Mouse (Mus musculus) retina, adult 2 months (tissue): ENCODE results near the gene Tmem204.
"Not testable (repeated sequence)": the region's sequence is repeated elsewhere in the genome, so short reads cannot be mapped to it uniquely, and the experiment has no call there.

Experiments used
- DNase-seq: peaks from one replicate; pipeline ENCODE4 v3.0.0-alpha.2; 2012; ENCODE audit warnings: low read depth, low spot score

Gene Tmem204

GRCm38 (mm10) chr17:25083444-25083931 lies at the start of gene Tmem204:
Gene Tmem204 (minus strand): TSS chr17:25083591.
- DNase-seq: no peak

- no peak for DNase-seq
Observed at GRCm38 (mm10) chr17:25130060-25130459, 46.7 kb upstream of the Tmem204 start.

DNA sequence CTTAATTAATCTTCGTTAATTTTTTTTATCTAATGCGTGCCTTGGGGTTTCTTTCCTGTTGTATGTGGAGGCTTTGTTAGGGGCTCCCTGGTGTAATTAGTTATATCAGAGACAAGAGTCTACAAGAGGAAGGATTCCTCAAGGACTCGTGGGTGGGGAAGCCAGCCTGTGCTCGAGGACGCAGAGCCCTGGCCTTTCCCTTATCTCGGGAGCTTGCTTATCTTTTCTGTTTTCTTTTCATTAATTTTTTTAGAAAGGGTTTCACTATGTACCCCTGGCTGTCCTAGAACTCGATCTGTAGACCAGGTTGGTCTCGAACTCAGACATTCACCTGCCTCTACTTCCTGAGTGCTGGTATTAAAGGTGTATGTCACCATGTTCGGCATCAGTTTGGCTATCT lies 44.3 kb upstream of the Tmem204 start:
- no peak for DNase-seq

GRCm38 (mm10) chr17:25127079-25127478 lies 43.7 kb upstream of the Tmem204 start:
- DNase-seq: no peak

GRCm38 (mm10) chr17:25125442-25126060 lies 42.2 kb upstream of the Tmem204 start:
- not testable (repeated sequence) for DNase-seq

DNA sequence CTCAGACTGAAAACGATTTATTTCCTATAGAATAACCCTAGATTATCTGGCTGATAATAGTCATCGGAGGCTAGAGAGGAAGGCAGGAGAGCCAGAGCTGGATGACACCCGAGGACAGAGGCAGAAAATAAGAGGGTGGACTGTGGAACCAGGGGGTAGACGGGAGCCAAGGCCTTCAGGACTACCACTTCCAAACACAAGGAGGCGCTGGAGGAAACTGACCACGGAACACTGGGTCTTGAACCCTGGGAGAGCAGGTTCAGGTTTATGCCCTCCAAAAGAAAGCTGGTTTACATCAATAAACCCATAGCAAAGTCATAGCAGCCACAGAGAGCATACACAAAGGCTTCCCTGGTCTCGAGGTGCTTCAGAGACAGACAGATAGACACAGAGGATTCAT lies 40.6 kb upstream of the Tmem204 start:
- DNase-seq: no peak

GRCm38 (mm10) chr17:25120406-25120805 lies 37.0 kb upstream of the Tmem204 start, which contains the start of gene Ptx4:
Gene Ptx4 (plus strand): TSS chr17:25120760.
- no peak for DNase-seq

- DNase-seq: no peak
Observed at GRCm38 (mm10) chr17:25117263-25117662, 33.9 kb upstream of the Tmem204 start.

DNA sequence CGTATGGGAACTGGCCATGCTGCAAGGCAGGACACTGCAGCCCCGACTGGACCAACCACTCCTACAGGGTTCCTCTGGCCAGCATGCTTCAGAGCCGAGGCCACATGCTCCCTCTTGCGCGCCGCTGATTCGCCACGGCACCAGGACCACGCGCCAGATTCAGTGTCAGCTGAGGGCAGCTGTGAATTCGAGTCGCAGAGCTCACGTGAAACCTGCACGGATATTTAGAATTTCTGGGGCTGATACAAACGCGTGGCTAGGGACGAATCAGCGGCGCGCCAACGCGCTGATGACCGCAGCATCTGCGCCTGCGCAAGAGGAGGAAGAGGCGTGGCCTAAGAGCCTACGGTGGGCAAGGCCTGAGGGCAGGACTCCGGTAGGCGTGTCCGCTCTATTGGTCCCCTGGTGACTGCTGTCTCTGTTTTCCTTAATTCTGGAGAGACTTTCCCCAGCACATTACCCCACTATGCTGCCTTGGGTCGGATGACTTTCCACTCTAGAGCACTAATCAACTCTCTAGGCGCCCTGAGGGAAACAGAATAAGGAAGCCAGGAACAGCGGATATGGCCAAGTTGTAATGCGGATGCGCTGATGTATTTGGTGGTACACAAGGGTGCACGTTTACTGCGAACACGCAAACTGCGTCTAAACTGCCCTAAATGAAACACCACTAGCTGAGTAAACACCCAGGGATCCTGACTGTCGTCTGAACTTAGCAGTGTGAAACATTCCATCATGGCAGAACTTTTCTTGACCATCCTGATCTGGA lies 32.5 kb upstream of the Tmem204 start, which contains the start of gene Telo2:
Gene Telo2 (minus strand): TSS at position 304 of the 769 bp plus-strand sequence.
- peak; percentile 89 for DNase-seq

- DNase-seq: no peak
Observed at GRCm38 (mm10) chr17:25114908-25115645, 31.7 kb upstream of the Tmem204 start.

GRCm38 (mm10) chr17:25112423-25112810 lies 29.0 kb upstream of the Tmem204 start:
- DNase-seq: no peak

GRCm38 (mm10) chr17:25111739-25112422 lies 28.5 kb upstream of the Tmem204 start:
- no peak for DNase-seq

DNA sequence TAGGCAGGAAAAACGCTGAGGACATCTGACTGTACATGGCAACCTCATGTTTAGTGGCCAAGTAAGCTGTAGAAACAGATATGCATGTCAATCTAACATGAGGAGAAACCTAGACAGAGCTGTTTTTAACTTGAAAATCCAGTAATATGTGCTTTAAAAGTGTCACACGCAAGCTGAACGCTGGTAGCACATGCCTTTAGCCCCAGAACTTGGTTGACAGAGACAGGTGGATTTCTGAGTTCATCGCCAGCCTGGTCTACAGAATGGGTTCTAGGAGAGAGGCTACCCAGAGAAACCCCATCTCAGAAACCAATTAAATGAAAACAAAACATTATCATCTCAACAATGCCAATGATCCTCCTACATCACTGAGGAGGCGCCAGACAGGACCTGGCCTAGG lies 27.8 kb upstream of the Tmem204 start:
- DNase-seq: no peak

GRCm38 (mm10) chr17:25110590-25110989 lies 27.2 kb upstream of the Tmem204 start:
- DNase-seq: no peak

DNA sequence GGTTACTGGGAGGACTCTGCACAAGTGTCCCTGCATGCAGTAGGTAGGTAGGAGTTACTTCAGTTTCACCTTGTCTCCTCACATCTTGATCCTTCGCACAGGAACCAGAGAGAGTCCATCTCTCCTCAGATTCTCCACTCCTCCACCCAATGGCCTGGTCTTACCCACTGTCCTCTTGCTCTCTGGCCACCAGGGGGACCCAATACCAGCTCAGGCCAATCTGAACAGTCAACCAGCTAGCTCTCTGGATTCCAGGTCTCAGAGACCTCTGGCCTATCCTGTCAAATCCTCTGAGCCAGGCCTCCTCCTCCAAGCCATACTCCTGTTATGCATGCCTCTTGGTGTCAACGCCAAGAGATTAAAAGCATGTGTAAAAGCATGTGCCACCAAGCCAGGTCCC lies 26.2 kb upstream of the Tmem204 start:
- no peak for DNase-seq

GRCm38 (mm10) chr17:25107786-25108185 lies 24.4 kb upstream of the Tmem204 start:
- DNase-seq: no peak

- DNase-seq: no peak
Observed at GRCm38 (mm10) chr17:25101338-25101737, 17.9 kb upstream of the Tmem204 start.

- no peak for DNase-seq
Observed at GRCm38 (mm10) chr17:25100052-25100451, 16.7 kb upstream of the Tmem204 start.

GRCm38 (mm10) chr17:25096221-25096620 lies 12.8 kb upstream of the Tmem204 start:
- DNase-seq: no peak

DNA sequence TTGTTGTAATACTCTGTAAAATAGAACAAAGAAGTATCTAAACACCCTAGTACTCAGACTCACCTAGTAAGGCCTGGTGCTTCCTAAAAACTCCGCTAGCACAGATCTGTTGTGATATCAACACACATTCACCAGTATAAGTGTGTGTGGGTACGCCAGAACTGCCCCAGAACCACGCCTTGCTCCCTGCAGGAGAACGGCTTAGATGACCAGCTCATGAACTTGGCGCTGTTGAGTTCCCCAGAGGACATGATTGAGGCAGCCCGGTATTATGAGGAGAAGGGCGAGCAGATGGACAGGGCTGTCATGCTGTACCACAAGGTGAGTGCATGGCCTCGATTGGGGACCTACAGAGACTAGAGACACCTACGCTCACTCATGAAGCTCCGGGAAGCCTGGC lies 7.1 kb upstream of the Tmem204 start:
- no peak for DNase-seq

DNA sequence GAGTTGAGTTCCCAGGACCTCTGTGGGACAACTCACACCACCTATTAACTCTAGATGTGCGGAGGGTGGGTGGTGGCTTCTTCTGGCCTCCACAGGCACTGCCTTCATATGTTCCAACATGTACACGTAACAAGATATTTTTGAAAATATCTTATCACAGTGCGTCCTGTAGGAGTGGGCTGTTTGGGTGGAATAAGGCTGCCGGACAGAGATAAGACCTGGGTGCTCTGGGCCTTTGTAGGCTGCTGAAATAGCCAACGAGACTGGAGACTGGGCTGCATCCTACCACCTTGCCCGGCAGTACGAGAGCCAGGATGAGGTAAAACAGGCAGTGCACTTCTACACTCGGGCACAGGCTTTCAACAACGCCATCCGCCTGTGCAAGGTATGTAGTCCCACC lies 5.8 kb upstream of the Tmem204 start:
- no peak for DNase-seq

- no peak for DNase-seq
Observed at GRCm38 (mm10) chr17:25086724-25087123, 3.3 kb upstream of the Tmem204 start.
